In genomic region chr10:94256518-94256917, GRCm38 (mm10) we compare ENCODE assay signal across 28 mouse cellular contexts. TPM values are rescaled to one million over a fixed set of nuclear protein-coding genes. Genes with fewer than 3 reads are reported as not detected.
"Had no signal": no experiment of that assay in that cellular context is flagged by ENCODE, and none has a peak within 500 bp of the region (broad histone marks: within the 10 kb centered on the region; RNA-seq: fewer than 3 reads in every experiment).

No protein-coding gene starts in this region.

- H3K4me1 ChIP-seq: hindbrain, embryonic 13.5 days; limb, embryonic 13.5 days; limb, embryonic 15.5 days had no signal

- ATAC-seq: hindbrain, postnatal 0 days; intestine, embryonic 16.5 days; liver, embryonic 12.5 days had no signal

- DNase-seq: gastrocnemius, postnatal 14 days; gastrocnemius, postnatal 36 days; heart, adult 18-20 months; heart, postnatal 10 days; kidney, adult 18-20 months; kidney, adult 8-10 months; kidney, postnatal 14 days; kidney, postnatal 36 days; layer of hippocampus, adult 9-11 months; layer of hippocampus, postnatal 36 days; left cerebral cortex, postnatal 4 days had no signal

- H3K4me2 ChIP-seq: heart, embryonic 12.5 days; hindbrain, embryonic 13.5 days; hindbrain, embryonic 15.5 days; limb, embryonic 13.5 days; limb, embryonic 15.5 days; liver, embryonic 12.5 days had no signal

- H3K9ac ChIP-seq: heart, embryonic 12.5 days; hindbrain, embryonic 13.5 days; hindbrain, embryonic 15.5 days; limb, embryonic 13.5 days; limb, embryonic 15.5 days; liver, embryonic 12.5 days had no signal

- H3K4me3 ChIP-seq: heart, embryonic 10.5 days; heart, embryonic 12.5 days; hindbrain, embryonic 13.5 days; hindbrain, embryonic 15.5 days; limb, embryonic 13.5 days; limb, embryonic 15.5 days; liver, embryonic 12.5 days had no signal

- H3K9me3 ChIP-seq: heart, embryonic 10.5 days; hindbrain, embryonic 13.5 days; hindbrain, embryonic 15.5 days; limb, embryonic 13.5 days; limb, embryonic 15.5 days; liver, embryonic 12.5 days had no signal

- H3K36me3 ChIP-seq: heart, embryonic 10.5 days; heart, embryonic 12.5 days; hindbrain, embryonic 13.5 days; hindbrain, embryonic 15.5 days; limb, embryonic 13.5 days; limb, embryonic 15.5 days; liver, embryonic 12.5 days had no signal

- H3K27me3 ChIP-seq: heart, embryonic 12.5 days; hindbrain, embryonic 13.5 days; hindbrain, embryonic 15.5 days; limb, embryonic 13.5 days; limb, embryonic 15.5 days had no signal

- H3K27ac ChIP-seq: heart, embryonic 10.5 days; hindbrain, embryonic 13.5 days; hindbrain, embryonic 15.5 days; hindbrain, postnatal 0 days; kidney, postnatal 0 days; limb, embryonic 13.5 days; limb, embryonic 15.5 days; liver, embryonic 12.5 days had no signal

RNA-seq across cellular contexts. Expression of gene Gm4792, which starts 42.0 kb away (rescaled TPM):
- polyA plus RNA-seq: gonadal fat pad, adult 2 months; heart, embryonic 10.5 days; heart, embryonic 12.5 days; heart, embryonic 14.5 days; intestine, embryonic 14.5 days; intestine, embryonic 16.5 days; kidney, embryonic 14.5 days; kidney, postnatal 0 days; large intestine, adult 2 months; limb, embryonic 11.5 days; limb, embryonic 13.5 days; limb, embryonic 15.5 days; liver, adult 2 months; liver, embryonic 12.5 days had no signal
